Mouse (Mus musculus) ES-Bruce4 (cell line): Measurements from ENCODE around the gene Tmprss6.

Experiments
- CTCF ChIP-seq: IDR thresholded peaks from one replicate; pipeline ENCODE4 v1.8.1; 2011; ENCODE audit warnings: low read depth, low read length
- EP300 ChIP-seq: IDR thresholded peaks from 2 replicates; pipeline ENCODE4 v1.6.1; 2011; ENCODE audit warnings: low read depth, low read length; ENCODE audit not compliant: insufficient read depth
- POLR2A ChIP-seq: IDR thresholded peaks from one replicate; pipeline ENCODE4 v1.8.1; 2011; ENCODE audit warnings: low read length; ENCODE audit not compliant: insufficient read depth

DNA sequence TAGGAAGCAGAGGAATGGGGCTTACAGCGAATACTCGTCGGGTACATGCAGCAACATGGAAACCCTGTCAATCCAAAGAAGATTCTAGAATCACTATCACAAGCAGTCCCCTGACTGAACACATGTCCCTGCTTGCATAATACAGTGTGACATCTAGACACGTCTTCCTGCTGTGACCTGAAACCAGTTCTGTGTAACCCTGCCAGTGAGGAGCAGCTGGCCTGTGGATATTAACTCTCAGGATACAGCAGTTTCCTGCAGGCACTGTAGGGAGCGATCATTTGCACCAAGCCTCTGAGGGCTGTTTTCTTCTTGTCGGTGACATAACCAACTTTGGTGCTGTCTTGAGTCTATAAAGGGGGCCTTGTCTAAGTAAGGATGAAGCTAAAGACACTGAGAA is 67.1 kb downstream of the Tmprss6 start:
- TF ChIP-seq CTCF (no peak), POLR2A (no peak), EP300 (no peak)
